Mouse (Mus musculus): ENCODE data around the gene Col25a1. TPM values are rescaled to one million over a fixed set of nuclear protein-coding genes. Genes with fewer than 3 reads are reported as not detected.

Col25a1 gene
- polyA plus RNA-seq, 1 experiment from 2014 or later = 5.5 TPM

- no peaks in the 10 kb centered on the region for H3K36me3 ChIP-seq
- 0 out of 2 replicates have a peak, but pooled peaks cover 3% of the 10 kb centered on the region for H3K4me1 ChIP-seq (replicated peaks)
- no peak overlapping the region for H3K9ac ChIP-seq
- H3K4me3 ChIP-seq = no peak overlapping the region
- H3K27ac ChIP-seq (replicated peaks) = no peak overlapping the region
- 83% methylated on average over 2 of the region's 2 CpGs for WGBS
- no peaks in the 10 kb centered on the region for H3K9me3 ChIP-seq
- H3K4me2 ChIP-seq = no peak overlapping the region
- no peak for ATAC-seq (ENCODE audit: low FRiP score, low read depth)
- no peaks in the 10 kb centered on the region for H3K27me3 ChIP-seq
These were observed 86.4 kb downstream of the Col25a1 start for GRCm38 (mm10) chr3:130217705-130218104.

GRCm38 (mm10) chr3:130218232-130218728 lies 87.0 kb downstream of the Col25a1 start:
- Histone ChIP-seq H3K4me3 (no peak overlapping the region), H3K9ac (no peak overlapping the region), H3K4me2 (no peak overlapping the region), H3K9me3 (no peaks in the 10 kb centered on the region), H3K27ac (replicated peaks) (no peak overlapping the region), H3K36me3 (no peaks in the 10 kb centered on the region), H3K27me3 (no peaks in the 10 kb centered on the region), H3K4me1 (replicated peaks) (0 out of 2 replicates have a peak, but pooled peaks cover 3% of the 10 kb centered on the region)
- ATAC-seq (ENCODE audit: low FRiP score, low read depth) = no peak
- WGBS = 69% methylated on average over 5 of the region's 5 CpGs

DNA sequence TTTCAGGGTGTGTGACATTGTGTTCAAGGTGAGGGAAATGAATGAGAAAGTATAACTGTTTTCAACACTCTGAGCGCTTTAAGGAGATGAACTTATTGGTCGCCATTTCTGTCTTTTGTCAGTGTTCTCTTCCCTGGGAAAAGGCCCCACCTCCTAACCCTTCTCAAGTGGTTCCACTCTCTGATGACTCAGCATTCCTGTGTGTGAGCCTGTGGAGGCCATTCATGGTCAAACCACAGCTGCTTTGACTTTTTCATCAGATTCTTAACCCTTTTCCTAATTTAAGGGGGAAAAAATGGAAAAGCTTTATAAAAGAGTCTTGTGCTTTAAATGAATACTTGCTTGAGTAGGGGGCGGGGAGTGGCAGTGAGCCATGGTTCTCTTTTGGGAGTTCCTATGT lies 89.5 kb downstream of the Col25a1 start:
- ATAC-seq (ENCODE audit: low FRiP score, low read depth) = no peak

DNA sequence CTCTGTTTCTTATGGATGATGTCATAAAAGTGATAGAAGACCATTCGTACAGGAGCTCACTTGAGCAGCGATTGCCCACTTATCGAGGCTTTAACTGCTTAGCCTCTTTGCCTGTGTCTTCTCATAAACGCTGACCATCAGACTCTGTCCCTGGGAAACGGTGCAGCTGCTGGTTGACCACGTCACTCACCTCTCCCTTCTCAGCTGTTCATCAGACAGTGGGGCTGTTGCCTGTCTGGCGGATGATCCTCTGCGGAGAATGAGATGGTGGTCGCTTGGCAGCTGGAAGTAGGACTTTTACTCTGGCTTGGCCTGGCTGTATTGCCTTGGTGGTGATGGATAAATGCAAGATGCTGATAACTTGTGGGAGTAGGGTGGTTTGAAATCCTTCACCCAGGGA lies 96.9 kb downstream of the Col25a1 start:
- no peaks in the 10 kb centered on the region for H3K27me3 ChIP-seq
- no peaks in the 10 kb centered on the region for H3K9me3 ChIP-seq
- H3K36me3 ChIP-seq = no peaks in the 10 kb centered on the region
- H3K4me2 ChIP-seq = no peak overlapping the region
- no peak overlapping the region for H3K4me3 ChIP-seq
- H3K9ac ChIP-seq = no peak overlapping the region
- no peaks in the 10 kb centered on the region for H3K4me1 ChIP-seq (replicated peaks)
- ATAC-seq (ENCODE audit: low FRiP score, low read depth) = no peak
- no peak overlapping the region for H3K27ac ChIP-seq (replicated peaks)
- 90% methylated on average over 9 of the region's 9 CpGs for WGBS

More for the DNA sequence above, 89.5 kb downstream of the Col25a1 start:
- Histone ChIP-seq H3K27ac (replicated peaks) (no peak overlapping the region), H3K27me3 (no peaks in the 10 kb centered on the region), H3K9ac (no peak overlapping the region), H3K4me2 (no peak overlapping the region), H3K36me3 (no peaks in the 10 kb centered on the region), H3K4me1 (replicated peaks) (0 out of 2 replicates have a peak, but pooled peaks cover 3% of the 10 kb centered on the region), H3K9me3 (no peaks in the 10 kb centered on the region), H3K4me3 (no peak overlapping the region)
- 93% methylated on average over 3 of the region's 3 CpGs for WGBS

DNA sequence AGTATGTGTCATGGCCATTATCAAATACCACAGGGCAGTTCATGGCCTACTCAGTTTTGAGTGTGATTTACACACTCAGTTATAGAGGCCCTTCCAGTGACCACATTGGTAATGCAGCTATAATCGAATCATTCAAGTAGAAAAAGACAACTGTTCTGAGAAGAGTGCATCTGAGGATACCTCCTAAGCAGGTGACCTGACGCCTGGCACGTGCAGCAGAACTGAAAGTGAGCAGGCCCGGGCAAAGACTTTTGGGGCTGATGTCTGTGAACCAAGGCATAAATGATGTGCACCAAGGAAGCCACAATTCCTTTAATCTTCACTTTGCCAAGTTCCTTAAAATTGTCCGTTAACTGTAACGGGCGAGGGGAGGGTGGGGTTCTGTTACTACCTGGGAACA lies 101.6 kb downstream of the Col25a1 start:
- no peaks in the 10 kb centered on the region for H3K27me3 ChIP-seq
- no peak overlapping the region for H3K9ac ChIP-seq
- no peak overlapping the region for H3K4me3 ChIP-seq
- no peaks in the 10 kb centered on the region for H3K9me3 ChIP-seq
- H3K4me1 ChIP-seq (replicated peaks) = no peaks in the 10 kb centered on the region
- 94% methylated on average over 7 of the region's 7 CpGs for WGBS
- ATAC-seq (ENCODE audit: low FRiP score, low read depth) = no peak
- H3K27ac ChIP-seq (replicated peaks) = no peak overlapping the region
- H3K36me3 ChIP-seq = no peaks in the 10 kb centered on the region
- H3K4me2 ChIP-seq = no peak overlapping the region

GRCm38 (mm10) chr3:130235233-130235632 lies 103.9 kb downstream of the Col25a1 start:
- no peak overlapping the region for H3K9ac ChIP-seq
- 100% methylated on average over 1 of the region's 1 CpGs for WGBS
- no peaks in the 10 kb centered on the region for H3K27me3 ChIP-seq
- no peaks in the 10 kb centered on the region for H3K9me3 ChIP-seq
- no peak overlapping the region for H3K4me3 ChIP-seq
- no peak for ATAC-seq (ENCODE audit: low FRiP score, low read depth)
- H3K36me3 ChIP-seq = no peaks in the 10 kb centered on the region
- H3K4me1 ChIP-seq (replicated peaks) = no peaks in the 10 kb centered on the region
- no peak overlapping the region for H3K27ac ChIP-seq (replicated peaks)
- no peak overlapping the region for H3K4me2 ChIP-seq

- H3K9me3 ChIP-seq = no peaks in the 10 kb centered on the region
- no peaks in the 10 kb centered on the region for H3K36me3 ChIP-seq
- no peaks in the 10 kb centered on the region for H3K27me3 ChIP-seq
- H3K4me1 ChIP-seq (replicated peaks) = no peaks in the 10 kb centered on the region
- no peak overlapping the region for H3K4me3 ChIP-seq
- H3K9ac ChIP-seq = no peak overlapping the region
- H3K4me2 ChIP-seq = no peak overlapping the region
- WGBS = 92% methylated on average over 7 of the region's 7 CpGs
- H3K27ac ChIP-seq (replicated peaks) = no peak overlapping the region
- ATAC-seq (ENCODE audit: low FRiP score, low read depth) = no peak
These were observed 104.8 kb downstream of the Col25a1 start for GRCm38 (mm10) chr3:130236129-130236528.

DNA sequence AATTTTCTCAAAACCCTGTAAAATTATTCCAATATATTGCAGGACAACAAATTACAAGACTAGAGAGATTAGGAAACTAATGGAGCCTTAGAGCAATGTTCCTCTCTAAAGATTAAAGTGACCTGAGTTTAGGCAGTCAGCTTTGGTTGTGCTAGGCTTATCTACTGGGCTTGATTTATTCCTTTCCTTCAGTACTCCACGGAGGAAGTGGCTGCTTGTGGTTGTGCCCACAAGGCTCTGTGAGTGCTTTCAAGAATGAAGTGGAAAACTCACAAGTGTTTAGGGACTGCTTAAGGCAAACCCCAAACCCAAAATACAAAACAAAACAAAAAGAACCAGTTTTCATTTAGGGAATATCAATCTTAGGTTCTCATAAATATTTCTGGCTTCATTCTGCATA lies 106.6 kb downstream of the Col25a1 start:
- WGBS = 64% methylated on average over 1 of the region's 1 CpGs
- H3K27ac ChIP-seq (replicated peaks) = no peak overlapping the region
- H3K36me3 ChIP-seq = no peaks in the 10 kb centered on the region
- peaks cover 6% of the 10 kb centered on the region; the same call in 1 of the 2 replicates for H3K4me1 ChIP-seq (replicated peaks)
- H3K9ac ChIP-seq = no peak overlapping the region
- no peak overlapping the region for H3K4me2 ChIP-seq
- no peaks in the 10 kb centered on the region for H3K9me3 ChIP-seq
- H3K4me3 ChIP-seq = no peak overlapping the region
- ATAC-seq (ENCODE audit: low FRiP score, low read depth) = no peak
- no peaks in the 10 kb centered on the region for H3K27me3 ChIP-seq

- Histone ChIP-seq H3K9ac (no peak overlapping the region), H3K4me1 (replicated peaks) (peaks cover 10% of the 10 kb centered on the region; the same call in 1 of the 2 replicates), H3K27ac (replicated peaks) (no peak overlapping the region), H3K9me3 (no peaks in the 10 kb centered on the region), H3K36me3 (no peaks in the 10 kb centered on the region), H3K4me2 (no peak overlapping the region), H3K27me3 (no peaks in the 10 kb centered on the region), H3K4me3 (no peak overlapping the region)
- no peak for ATAC-seq (ENCODE audit: low FRiP score, low read depth)
- WGBS = 94% methylated on average over 4 of the region's 4 CpGs
These were observed 110.6 kb downstream of the Col25a1 start for GRCm38 (mm10) chr3:130241924-130242323.

- H3K36me3 ChIP-seq = no peaks in the 10 kb centered on the region
- no peaks in the 10 kb centered on the region for H3K27me3 ChIP-seq
- H3K27ac ChIP-seq (replicated peaks) = no peak overlapping the region
- no peak overlapping the region for H3K4me2 ChIP-seq
- no peaks in the 10 kb centered on the region for H3K9me3 ChIP-seq
- WGBS = 46% methylated on average over 8 of the region's 8 CpGs
- peaks cover 10% of the 10 kb centered on the region; the same call in 1 of the 2 replicates for H3K4me1 ChIP-seq (replicated peaks)
- ATAC-seq (ENCODE audit: low FRiP score, low read depth) = no peak
- no peak overlapping the region for H3K4me3 ChIP-seq
- no peak overlapping the region for H3K9ac ChIP-seq
These were observed 111.5 kb downstream of the Col25a1 start for GRCm38 (mm10) chr3:130242647-130243296.

GRCm38 (mm10) chr3:130252355-130252754 lies 121.1 kb downstream of the Col25a1 start:
- Histone ChIP-seq H3K9ac (no peak overlapping the region), H3K27me3 (no peaks in the 10 kb centered on the region), H3K4me1 (replicated peaks) (no peaks in the 10 kb centered on the region), H3K4me3 (no peak overlapping the region), H3K9me3 (no peaks in the 10 kb centered on the region), H3K4me2 (no peak overlapping the region), H3K36me3 (no peaks in the 10 kb centered on the region), H3K27ac (replicated peaks) (no peak overlapping the region)
- WGBS = 88% methylated on average over 7 of the region's 7 CpGs
- ATAC-seq (ENCODE audit: low FRiP score, low read depth) = no peak

GRCm38 (mm10) chr3:130256059-130256458 lies 124.8 kb downstream of the Col25a1 start:
- no peak for ATAC-seq (ENCODE audit: low FRiP score, low read depth)
- H3K36me3 ChIP-seq = no peaks in the 10 kb centered on the region
- H3K4me2 ChIP-seq = no peak overlapping the region
- H3K27me3 ChIP-seq = no peaks in the 10 kb centered on the region
- no peaks in the 10 kb centered on the region for H3K9me3 ChIP-seq
- no peak overlapping the region for H3K27ac ChIP-seq (replicated peaks)
- H3K9ac ChIP-seq = no peak overlapping the region
- WGBS = 94% methylated on average over 3 of the region's 3 CpGs
- H3K4me1 ChIP-seq (replicated peaks) = no peaks in the 10 kb centered on the region
- H3K4me3 ChIP-seq = no peak overlapping the region

- no peaks in the 10 kb centered on the region for H3K27me3 ChIP-seq
- H3K4me1 ChIP-seq (replicated peaks) = no peaks in the 10 kb centered on the region
- ATAC-seq (ENCODE audit: low FRiP score, low read depth) = no peak
- H3K4me2 ChIP-seq = no peak overlapping the region
- H3K36me3 ChIP-seq = no peaks in the 10 kb centered on the region
- WGBS = 95% methylated on average over 7 of the region's 7 CpGs
- H3K4me3 ChIP-seq = no peak overlapping the region
- H3K9ac ChIP-seq = no peak overlapping the region
- no peaks in the 10 kb centered on the region for H3K9me3 ChIP-seq
- H3K27ac ChIP-seq (replicated peaks) = no peak overlapping the region
These were observed 125.3 kb downstream of the Col25a1 start for GRCm38 (mm10) chr3:130256610-130257009.
